8 mouse cellular contexts compared by ENCODE assay signal in genomic region chr6:112091125-112091763, GRCm38 (mm10).
DNase-seq lines count a peak whose midpoint lies in the region; ATAC-seq lines count a peak whose summit lies in the region.

No protein-coding gene starts in this region.

- H3K27me3 ChIP-seq in embryonic facial prominence, embryonic 10.5 days (replicated peaks; ENCODE audit: low read depth, poor library complexity, severe bottlenecking) = no peaks in the 10 kb centered on the region
- H3K27me3 ChIP-seq in hindbrain, embryonic 14.5 days (ENCODE audit: control insufficient read depth, insufficient read depth, low read length) = no peaks in the 10 kb centered on the region
- no peaks in the 10 kb centered on the region for H3K27me3 ChIP-seq in midbrain, embryonic 12.5 days

- no peak overlapping the region for H3K4me3 ChIP-seq in embryonic facial prominence, embryonic 10.5 days
- no peak overlapping the region for H3K4me3 ChIP-seq in hindbrain, embryonic 14.5 days (replicated peaks; ENCODE audit: low read length)
- H3K4me3 ChIP-seq in midbrain, embryonic 12.5 days = no peak overlapping the region

- no peaks in the 10 kb centered on the region for H3K9me3 ChIP-seq in embryonic facial prominence, embryonic 10.5 days
- H3K9me3 ChIP-seq in hindbrain, embryonic 14.5 days (ENCODE audit: control insufficient read depth, low read length) = no peaks in the 10 kb centered on the region
- H3K9me3 ChIP-seq in midbrain, embryonic 12.5 days = no peaks in the 10 kb centered on the region

- H3K36me3 ChIP-seq in embryonic facial prominence, embryonic 10.5 days (replicated peaks) = no peaks in the 10 kb centered on the region
- H3K36me3 ChIP-seq in hindbrain, embryonic 14.5 days (replicated peaks; ENCODE audit: control insufficient read depth, insufficient read depth) = no peaks in the 10 kb centered on the region
- no peaks in the 10 kb centered on the region for H3K36me3 ChIP-seq in midbrain, embryonic 12.5 days

- no peak overlapping the region for H3K4me2 ChIP-seq in hindbrain, embryonic 14.5 days (replicated peaks)
- no peak overlapping the region for H3K4me2 ChIP-seq in midbrain, embryonic 12.5 days (replicated peaks)

- no peak overlapping the region for H3K9ac ChIP-seq in hindbrain, embryonic 14.5 days
- H3K9ac ChIP-seq in midbrain, embryonic 12.5 days (replicated peaks) = no peak overlapping the region

- H3K27ac ChIP-seq in embryonic facial prominence, embryonic 10.5 days (replicated peaks) = no peak overlapping the region
- no peak overlapping the region for H3K27ac ChIP-seq in hindbrain, embryonic 14.5 days
- H3K27ac ChIP-seq in midbrain, embryonic 12.5 days (replicated peaks) = no peak overlapping the region

- DNase-seq in adrenal gland, adult (ENCODE audit: inconsistent age in 2 of 2, low spot score in 1 of 2) = peak; percentile 15 to 76
- DNase-seq in adrenal gland, postnatal 4 days (ENCODE audit: low spot score in 2 of 2) = no peak
- peak; percentile 5 for DNase-seq in WW6 (ENCODE audit: low read depth, low spot score)
- DNase-seq in embryonic facial prominence, embryonic 10.5 days (ENCODE audit: low spot score) = peak; percentile 54
- peak; percentile 84 for DNase-seq in hindbrain, embryonic 14.5 days (ENCODE audit: low spot score)
- peak; percentile 11 to 40 for DNase-seq in layer of hippocampus, postnatal 36 days
- DNase-seq in MN1 (ENCODE audit: low spot score) = no peak

- no peaks in the 10 kb centered on the region for H3K4me1 ChIP-seq in embryonic facial prominence, embryonic 10.5 days
- no peaks in the 10 kb centered on the region for H3K4me1 ChIP-seq in hindbrain, embryonic 14.5 days (replicated peaks; ENCODE audit: control insufficient read depth, insufficient read depth, low read length)
- no peaks in the 10 kb centered on the region for H3K4me1 ChIP-seq in midbrain, embryonic 12.5 days

- ATAC-seq in hindbrain, embryonic 14.5 days (ENCODE audit: low FRiP score) = peak; percentile 48; the same call in 1 of the 2 replicates
- ATAC-seq in midbrain, embryonic 12.5 days (ENCODE audit: low FRiP score, low read depth) = peak; percentile 80

- 55% methylated on average over 3 of the region's 3 CpGs for WGBS in embryonic facial prominence, embryonic 10.5 days
- WGBS in hindbrain, embryonic 14.5 days = 56% methylated on average over 3 of the region's 3 CpGs
- WGBS in midbrain, embryonic 12.5 days = 52% methylated on average over 3 of the region's 3 CpGs

Comparison
In these comparisons a context has a peak if more than half of its experiments do, and no peak if none do; other contexts are left out.
1. DNase-seq: peak in adrenal gland, adult (2 of 2), WW6 (single experiment), embryonic facial prominence, embryonic 10.5 days (single experiment), hindbrain, embryonic 14.5 days (single experiment) and layer of hippocampus, postnatal 36 days (2 of 2); none in adrenal gland, postnatal 4 days (0 of 2) and MN1 (single experiment).